ENCODE assay signal across 8 mouse cellular contexts in genomic region chr1:162589443-162589842, GRCm38 (mm10). TPM values are rescaled to one million over a fixed set of nuclear protein-coding genes. Genes with fewer than 3 reads are reported as not detected.
DNase-seq lines count a peak whose midpoint lies in the region; ATAC-seq and TF ChIP-seq lines count a peak whose summit lies in the region.

No protein-coding gene starts in this region.

- peak overlapping the region; percentile 44 for H3K27ac ChIP-seq in layer of hippocampus, adult 2 months
- H3K27ac ChIP-seq in embryonic facial prominence, embryonic 10.5 days (replicated peaks), result peak overlapping the region; percentile 36; the same call in 1 of the 2 replicates
- H3K27ac ChIP-seq in hindbrain, embryonic 10.5 days, result peak overlapping the region; percentile 78
- 0 out of 2 replicates have a peak overlapping the region, but pooled peaks have one; percentile 46 for H3K27ac ChIP-seq in midbrain, embryonic 12.5 days (replicated peaks)

- 7% methylated on average over 9 of the region's 9 CpGs for WGBS in embryonic facial prominence, embryonic 10.5 days
- WGBS in hindbrain, embryonic 10.5 days, result 9% methylated on average over 9 of the region's 9 CpGs
- 4% methylated on average over 9 of the region's 9 CpGs for WGBS in midbrain, embryonic 12.5 days

- peaks cover 8% of the 10 kb centered on the region for H3K4me1 ChIP-seq in embryonic facial prominence, embryonic 10.5 days
- H3K4me1 ChIP-seq in hindbrain, embryonic 10.5 days (replicated peaks), result peaks cover 12% of the 10 kb centered on the region
- peaks cover 11% of the 10 kb centered on the region for H3K4me1 ChIP-seq in midbrain, embryonic 12.5 days

- no peak overlapping the region for H3K4me3 ChIP-seq in layer of hippocampus, adult 2 months
- H3K4me3 ChIP-seq in embryonic facial prominence, embryonic 10.5 days, result no peak overlapping the region
- H3K4me3 ChIP-seq in hindbrain, embryonic 10.5 days, result no peak overlapping the region
- no peak overlapping the region for H3K4me3 ChIP-seq in midbrain, embryonic 12.5 days

- H3K4me2 ChIP-seq in midbrain, embryonic 12.5 days (replicated peaks), result 0 out of 2 replicates have a peak overlapping the region, but pooled peaks have one; percentile 5

- H3K9me3 ChIP-seq in embryonic facial prominence, embryonic 10.5 days, result no peaks in the 10 kb centered on the region
- no peaks in the 10 kb centered on the region for H3K9me3 ChIP-seq in hindbrain, embryonic 10.5 days
- H3K9me3 ChIP-seq in midbrain, embryonic 12.5 days, result no peaks in the 10 kb centered on the region

- peak; percentile 96 for ATAC-seq in midbrain, embryonic 12.5 days (ENCODE audit: low FRiP score, low read depth)

- H3K36me3 ChIP-seq in embryonic facial prominence, embryonic 10.5 days (replicated peaks), result peaks cover 23% of the 10 kb centered on the region
- peaks cover 12% of the 10 kb centered on the region for H3K36me3 ChIP-seq in hindbrain, embryonic 10.5 days
- H3K36me3 ChIP-seq in midbrain, embryonic 12.5 days, result peaks cover 3% of the 10 kb centered on the region; the same call in 1 of the 2 replicates

- no peak overlapping the region for H3K9ac ChIP-seq in midbrain, embryonic 12.5 days (replicated peaks)

- peak in 1 of 2 experiments; percentile 32 for DNase-seq in layer of hippocampus, adult 2 months (ENCODE audit: low spot score in 2 of 2)
- DNase-seq in layer of hippocampus, adult 9-10 months (ENCODE audit: low spot score), result no peak
- peak; percentile 79 for DNase-seq in embryonic facial prominence, embryonic 10.5 days (ENCODE audit: low spot score)
- DNase-seq in hindbrain, embryonic 10.5 days (ENCODE audit: low spot score), result peak; percentile 70
- DNase-seq in urinary bladder, postnatal 4 days (ENCODE audit: low spot score in 2 of 2), result no peak
- no peak for DNase-seq in Muller cell, postnatal 12 days (ENCODE audit: inconsistent ontology term)
- DNase-seq in B cell, adult 2 months, result no peak

- H3K27me3 ChIP-seq in embryonic facial prominence, embryonic 10.5 days (replicated peaks; ENCODE audit: low read depth, poor library complexity, severe bottlenecking), result no peaks in the 10 kb centered on the region
- no peaks in the 10 kb centered on the region for H3K27me3 ChIP-seq in hindbrain, embryonic 10.5 days (ENCODE audit: insufficient read depth, poor library complexity, severe bottlenecking)
- no peaks in the 10 kb centered on the region for H3K27me3 ChIP-seq in midbrain, embryonic 12.5 days

- no peak for TF ChIP-seq CTCF in layer of hippocampus, adult 2 months (conservative IDR thresholded peaks at IDR 0.05)

RNA-seq across cellular contexts. Expression of gene Vamp4, which starts 19.1 kb away (rescaled TPM):
- total RNA-seq in layer of hippocampus, adult 2 months (2021), result 100 to 1,000 TPM; 102 to 103 TPM
- polyA plus RNA-seq in embryonic facial prominence, embryonic 10.5 days (2016; fragmentation: Nextera tagmentation; extraction: Ambion mirVana), result 51.4 and 54.7 TPM in 2 replicates
- 52.3 and 52.5 TPM in 2 replicates for polyA plus RNA-seq in hindbrain, embryonic 10.5 days (2016; fragmentation: Nextera tagmentation; extraction: Ambion mirVana)
- 66.0 and 68.8 TPM in 2 replicates for polyA plus RNA-seq in midbrain, embryonic 12.5 days (2016; fragmentation: Nextera tagmentation; extraction: Ambion mirVana)

RNA-seq across cellular contexts. Expression of gene Mettl13, which starts 41.1 kb away (rescaled TPM):
- 10 to 100 TPM; 11.2 to 12.3 TPM for total RNA-seq in layer of hippocampus, adult 2 months (2021)
- 33.7 and 37.4 TPM in 2 replicates for polyA plus RNA-seq in embryonic facial prominence, embryonic 10.5 days (2016; fragmentation: Nextera tagmentation; extraction: Ambion mirVana)
- polyA plus RNA-seq in hindbrain, embryonic 10.5 days (2016; fragmentation: Nextera tagmentation; extraction: Ambion mirVana), result 21.3 and 27.8 TPM in 2 replicates
- 22.5 and 24.0 TPM in 2 replicates for polyA plus RNA-seq in midbrain, embryonic 12.5 days (2016; fragmentation: Nextera tagmentation; extraction: Ambion mirVana)

RNA-seq across cellular contexts. Expression of gene Myoc, which starts 49.5 kb away (rescaled TPM):
- total RNA-seq in layer of hippocampus, adult 2 months (2021), result 1 to 10 TPM; 4.1 TPM
- polyA plus RNA-seq in embryonic facial prominence, embryonic 10.5 days (2016; fragmentation: Nextera tagmentation; extraction: Ambion mirVana), result not detected in 2 replicates
- polyA plus RNA-seq in hindbrain, embryonic 10.5 days (2016; fragmentation: Nextera tagmentation; extraction: Ambion mirVana), result 0.09 and 0.10 TPM in 2 replicates
- polyA plus RNA-seq in midbrain, embryonic 12.5 days (2016; fragmentation: Nextera tagmentation; extraction: Ambion mirVana), result not detected in 2 replicates

Comparison
In these comparisons a context has a peak if more than half of its experiments do, and no peak if none do; other contexts are left out.
1. DNase-seq: peak in embryonic facial prominence, embryonic 10.5 days (single experiment) and hindbrain, embryonic 10.5 days (single experiment); none in layer of hippocampus, adult 9-10 months (single experiment), urinary bladder, postnatal 4 days (0 of 2), Muller cell, postnatal 12 days (single experiment) and B cell, adult 2 months (0 of 2).
2. Peak in every context shown above with its lines, with median percentiles within 50 percentile points of each other: H3K27ac ChIP-seq.